Mouse (Mus musculus) liver, embryonic 14.5 days (tissue): ENCODE results near the gene Hsd17b14.
"Not testable (repeated sequence)": the region's sequence is repeated elsewhere in the genome, so short reads cannot be mapped to it uniquely, and the experiment has no call there.

Source experiments
- CTCF ChIP-seq: IDR thresholded peaks from 2 replicates; pipeline ENCODE4 v1.5.1; 2016; ENCODE audit warnings: antibody characterized with exemption, low read depth, control low read depth
- EP300 ChIP-seq: IDR thresholded peaks from 2 replicates; pipeline ENCODE4 v1.6.1; 2016; ENCODE audit warnings: antibody characterized with exemption, low read depth

GRCm38 (mm10) chr7:45516846-45517245 lies 37.8 kb upstream of the Hsd17b14 start:
- peak; percentile 60 for TF ChIP-seq CTCF
- TF ChIP-seq EP300, result not testable (repeated sequence)
